Mouse (Mus musculus) forebrain, embryonic 12.5 days (tissue): ENCODE data around the gene Helb. TPM values are rescaled to one million over a fixed set of nuclear protein-coding genes. Genes with fewer than 3 reads are reported as not detected.

Experiments used
- polyA plus RNA-seq: library from polyadenylated mRNA; unstranded; fragments of >200 nt; fragmentation: Nextera tagmentation; extraction: Ambion mirVana; gene quantifications from 2 replicates; pipeline ENCODE4 v1.2.1, GENCODE M21; 2016

Gene Helb
- polyA plus RNA-seq, 1 experiment from 2014 or later = 6.0 TPM

Other genes starting within 250 kb of the Helb start
- 61.6 and 66.9 TPM in 2 replicates for gene Tmbim4, start 88.6 kb upstream of the Helb start, polyA plus RNA-seq
- gene Irak3, start 89.1 kb upstream of the Helb start, polyA plus RNA-seq = 0.38 and 0.51 TPM in 2 replicates
- gene Llph, start 114.1 kb upstream of the Helb start, polyA plus RNA-seq = 53.2 and 56.4 TPM in 2 replicates